Mouse (Mus musculus): ENCODE results near the gene Eef1e1.

DNA sequence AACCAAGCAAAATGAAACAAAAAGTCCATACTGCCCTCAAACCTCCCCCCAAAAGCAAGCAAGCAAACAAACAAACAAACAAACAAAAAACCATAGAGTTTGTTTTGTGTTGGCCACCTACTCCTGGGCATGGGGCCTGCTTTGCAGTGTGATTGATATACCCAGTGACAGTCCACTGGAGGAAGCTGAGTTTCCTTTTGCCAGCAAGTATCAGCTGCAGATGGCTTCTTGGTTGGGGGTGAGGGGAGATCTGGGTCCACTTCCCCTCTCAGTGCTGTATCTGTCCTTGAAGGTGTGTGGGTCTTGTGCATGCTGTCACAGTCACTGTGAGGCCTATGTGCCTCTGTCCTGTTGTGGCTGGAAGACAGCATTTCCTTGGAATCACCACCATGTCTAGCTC lies 11.2 kb upstream of the Eef1e1 start:
- no peak for TF ChIP-seq HCFC1 (IDR thresholded peaks at IDR 0.05; ENCODE audit: borderline replicate concordance, insufficient read depth, low read length)
- TF ChIP-seq ZC3H11A (IDR thresholded peaks at IDR 0.05; ENCODE audit: borderline replicate concordance, low read depth, low read length): no peak
- TF ChIP-seq ZNF384 (IDR thresholded peaks at IDR 0.05; ENCODE audit: low read depth, low read length): no peak

Measured in ES-E14 (cell line).